Mouse (Mus musculus) layer of hippocampus, adult 2 months (tissue): ENCODE data around the gene Snorc. TPM values are rescaled to one million over a fixed set of nuclear protein-coding genes. Genes with fewer than 3 reads are reported as not detected.

Source experiments
- DNase-seq, 2 experiments: peaks; one replicate each; pipeline ENCODE4 v3.0.0; 2022; ENCODE audit warnings: low spot score in 2 of 2
- H3K27ac ChIP-seq: fragments of 200-600 bp; 2 replicates; pipeline ENCODE4 v1.8.1; 2022
- H3K4me3 ChIP-seq: fragments of 200-600 bp; 2 replicates; pipeline ENCODE4 v1.8.1; 2022; ENCODE audit warnings: mild to moderate bottlenecking
- CTCF ChIP-seq: fragments of 200-600 bp; conservative IDR thresholded peaks from 2 replicates; pipeline ENCODE4 v1.8.1; 2022; ENCODE audit warnings: antibody characterized with exemption, mild to moderate bottlenecking, moderate library complexity
- total RNA-seq, 2 experiments: library from RNA; stranded (reverse); gene quantifications; 2 replicates each; pipeline ENCODE4 v1.2.3; 2021

Snorc gene
- total RNA-seq, 2 experiments from 2014 or later = not detected

- TF ChIP-seq CTCF = no peak
- no peak overlapping the region for H3K4me3 ChIP-seq
- peak; percentile 43 to 72 for DNase-seq
- H3K27ac ChIP-seq = no peak overlapping the region
These were observed 16.3 kb downstream of the Snorc start for GRCm38 (mm10) chr1:87486386-87486785.

- Histone ChIP-seq H3K4me3 (no peak overlapping the region), H3K27ac (no peak overlapping the region)
- no peak for TF ChIP-seq CTCF
- no peak for DNase-seq
These were observed 22.2 kb downstream of the Snorc start for GRCm38 (mm10) chr1:87492285-87492684.

- H3K27ac ChIP-seq = peak overlapping the region; percentile 77
- peak in 1 of 2 experiments; percentile 61 for DNase-seq
- no peak overlapping the region for H3K4me3 ChIP-seq
- TF ChIP-seq CTCF = no peak
These were observed 23.5 kb downstream of the Snorc start for GRCm38 (mm10) chr1:87493542-87493941.

- no peak overlapping the region for H3K4me3 ChIP-seq
- no peak overlapping the region for H3K27ac ChIP-seq
- no peak for DNase-seq
- no peak for TF ChIP-seq CTCF
These were observed 35.5 kb downstream of the Snorc start for GRCm38 (mm10) chr1:87505524-87505923.

- peak; percentile 31 for TF ChIP-seq CTCF
These were observed 37.8 kb downstream of the Snorc start for GRCm38 (mm10) chr1:87507857-87508256.

GRCm38 (mm10) chr1:87508591-87509560, 38.8 kb downstream of the Snorc start:
- Histone ChIP-seq H3K27ac (peak overlapping the region; percentile 94), H3K4me3 (peak overlapping the region; percentile 84)
- TF ChIP-seq CTCF = no peak
- no peak for DNase-seq

More at GRCm38 (mm10) chr1:87507857-87508256, 37.8 kb downstream of the Snorc start:
- H3K27ac ChIP-seq = peak overlapping the region; percentile 94
- DNase-seq = no peak
- H3K4me3 ChIP-seq = peak overlapping the region; percentile 84

- TF ChIP-seq CTCF = no peak
- DNase-seq = no peak
- H3K4me3 ChIP-seq = peak within 1 kb of the TSS; percentile 84
- H3K27ac ChIP-seq = peak within 1 kb of the TSS; percentile 94
These were observed 39.6 kb downstream of the Snorc start, which contains the start of gene Neu2 for GRCm38 (mm10) chr1:87509561-87510165. Gene Neu2, plus strand, starts transcription at chr1:87509889.

- TF ChIP-seq CTCF = no peak
- peak in 1 of 2 experiments; percentile 73 for DNase-seq
- H3K27ac ChIP-seq = peak overlapping the region; percentile 94
- peak overlapping the region; percentile 84 for H3K4me3 ChIP-seq
These were observed 40.2 kb downstream of the Snorc start for GRCm38 (mm10) chr1:87510166-87510691.

GRCm38 (mm10) chr1:87510845-87511244, 40.8 kb downstream of the Snorc start:
- no peak for DNase-seq
- peak; percentile 55 for TF ChIP-seq CTCF
- Histone ChIP-seq H3K4me3 (no peak overlapping the region), H3K27ac (peak overlapping the region; percentile 94; the same call in 1 of the 2 replicates)

- peak overlapping the region; percentile 36; the same call in 1 of the 2 replicates for H3K4me3 ChIP-seq
These were observed 50.4 kb downstream of the Snorc start for GRCm38 (mm10) chr1:87520467-87520866.

GRCm38 (mm10) chr1:87521523-87521922, 51.5 kb downstream of the Snorc start:
- no peak overlapping the region for H3K4me3 ChIP-seq
- no peak for DNase-seq
- no peak for TF ChIP-seq CTCF
- no peak overlapping the region for H3K27ac ChIP-seq

More at GRCm38 (mm10) chr1:87520467-87520866, 50.4 kb downstream of the Snorc start:
- TF ChIP-seq CTCF = no peak
- no peak for DNase-seq
- peak overlapping the region; percentile 63 for H3K27ac ChIP-seq

- H3K4me3 ChIP-seq = no peak overlapping the region
- no peak for DNase-seq
- TF ChIP-seq CTCF = no peak
- H3K27ac ChIP-seq = no peak overlapping the region
These were observed 55.0 kb downstream of the Snorc start for GRCm38 (mm10) chr1:87525041-87525440.

Other genes starting within 250 kb of the Snorc start
- gene Efhd1, start 205.9 kb upstream of the Snorc start, total RNA-seq = 10 to 100 TPM; 13.6 to 15.0 TPM
- gene Gigyf2, start 143.3 kb upstream of the Snorc start, total RNA-seq = 100 to 1,000 TPM; 144 to 148 TPM
- gene Kcnj13, start 75.5 kb upstream of the Snorc start, total RNA-seq = 1 to 10 TPM in 1 of 2 experiments, under 1 TPM in 1; 0.37 to 2.2 TPM
- gene Neu2, start 39.6 kb downstream of the Snorc start, total RNA-seq = under 1 TPM; 0.38 to 0.44 TPM
- gene Ngef, start 103.6 kb downstream of the Snorc start, total RNA-seq = 100 to 1,000 TPM; 100 to 105 TPM
- 10 to 100 TPM; 14.1 to 21.0 TPM for gene Inpp5d, start 150.0 kb downstream of the Snorc start, total RNA-seq